Mouse (Mus musculus) adrenal gland, adult 8-10 months (tissue): ENCODE data around the gene Mrpl55. TPM values are rescaled to one million over a fixed set of nuclear protein-coding genes. Genes with fewer than 3 reads are reported as not detected.

Source experiments
- DNase-seq: peaks from one replicate; pipeline ENCODE4 v3.0.0; 2022
- total RNA-seq, 4 experiments: library from RNA; stranded (reverse); gene quantifications; 2 replicates each; pipeline ENCODE4 v1.2.4; 2022

The Mrpl55 gene
- 10 to 100 TPM; 46.0 to 53.6 (median 47.1) TPM for total RNA-seq

- peak; percentile 87 for DNase-seq
Observed at GRCm38 (mm10) chr11:59202081-59202995, at the start of gene Mrpl55. Gene Mrpl55, plus strand, starts transcription at chr11:59202486.

GRCm38 (mm10) chr11:59154220-59154619 is 48.1 kb upstream of the Mrpl55 start:
- peak; percentile 51 for DNase-seq

DNA sequence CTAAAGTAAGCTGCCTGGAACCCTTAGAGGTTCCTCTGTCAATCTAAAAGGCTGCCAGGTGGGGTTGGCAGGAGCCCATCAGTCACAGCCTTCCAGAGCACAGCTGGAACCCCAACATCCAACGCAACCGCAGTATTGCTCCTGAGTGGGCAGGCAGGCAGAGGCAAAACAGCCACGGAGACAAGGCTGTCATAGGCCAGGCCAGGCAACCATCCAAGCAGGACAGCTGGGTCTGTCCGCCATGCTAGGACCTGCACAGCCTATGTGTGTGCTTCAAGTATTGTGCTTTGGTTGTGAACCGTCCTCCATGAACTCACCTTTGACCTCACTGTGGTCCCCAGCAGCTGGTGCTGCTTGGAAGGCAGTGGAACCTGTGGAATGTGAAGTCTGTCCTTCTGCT is 46.4 kb upstream of the Mrpl55 start:
- DNase-seq, result no peak

DNA sequence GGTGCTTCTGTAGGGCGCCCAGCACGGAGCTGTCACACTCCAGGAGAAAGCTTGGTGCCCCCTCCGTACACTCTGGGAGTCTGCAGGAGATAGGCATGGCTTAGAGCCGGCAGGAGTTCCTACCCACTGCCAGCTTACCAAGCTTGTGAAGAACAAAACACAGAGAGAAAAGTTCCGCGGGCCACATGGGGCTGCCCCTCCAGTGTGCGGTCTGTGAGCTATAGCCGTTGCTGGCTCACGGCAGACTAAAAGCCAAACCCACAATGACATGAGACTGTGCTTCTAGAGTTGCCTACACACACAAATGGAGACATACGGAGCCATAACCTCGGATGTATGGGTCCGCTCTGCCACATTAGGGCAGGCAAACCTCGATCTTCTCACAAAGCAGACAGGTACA is 43.2 kb upstream of the Mrpl55 start:
- no peak for DNase-seq

DNA sequence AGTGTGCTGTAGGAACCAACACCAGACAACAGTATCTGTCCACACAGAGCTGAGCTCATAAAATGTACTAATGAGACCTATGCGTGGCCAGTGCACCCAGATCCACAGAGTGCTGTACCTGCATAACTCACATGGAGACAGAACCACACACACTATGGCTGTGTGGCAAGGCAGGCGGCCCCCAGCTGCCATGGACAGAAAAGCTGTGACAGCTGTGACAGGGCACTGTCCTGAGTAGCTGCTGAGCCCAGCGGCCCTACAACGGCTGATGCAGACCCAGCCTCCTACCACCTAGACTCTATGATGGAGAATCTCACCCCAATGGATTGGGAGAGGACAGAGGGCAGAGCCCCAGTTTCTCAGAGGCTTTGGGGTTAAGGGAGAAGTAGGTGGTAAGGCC is 42.7 kb upstream of the Mrpl55 start:
- no peak for DNase-seq

DNA sequence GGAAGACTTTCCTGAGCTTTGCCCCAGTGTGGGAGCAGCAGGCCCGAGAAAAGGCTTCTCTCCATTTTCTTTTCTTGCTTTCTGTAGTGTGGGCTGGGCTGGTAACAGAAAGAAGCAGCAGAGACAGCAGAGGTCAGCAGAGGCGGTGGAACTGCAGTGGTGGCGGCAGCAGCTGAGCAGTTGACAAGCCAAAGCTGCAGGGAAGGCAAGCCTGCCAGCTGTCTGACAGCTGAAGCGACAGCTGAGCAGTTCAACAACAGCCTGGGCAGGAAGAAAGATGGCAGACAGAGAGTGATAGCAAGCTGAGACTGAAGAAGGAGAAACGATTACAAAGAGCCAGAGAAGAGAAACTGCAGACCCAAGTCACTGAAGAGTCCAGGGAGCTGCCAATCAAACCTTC is 40.9 kb upstream of the Mrpl55 start:
- no peak for DNase-seq

DNA sequence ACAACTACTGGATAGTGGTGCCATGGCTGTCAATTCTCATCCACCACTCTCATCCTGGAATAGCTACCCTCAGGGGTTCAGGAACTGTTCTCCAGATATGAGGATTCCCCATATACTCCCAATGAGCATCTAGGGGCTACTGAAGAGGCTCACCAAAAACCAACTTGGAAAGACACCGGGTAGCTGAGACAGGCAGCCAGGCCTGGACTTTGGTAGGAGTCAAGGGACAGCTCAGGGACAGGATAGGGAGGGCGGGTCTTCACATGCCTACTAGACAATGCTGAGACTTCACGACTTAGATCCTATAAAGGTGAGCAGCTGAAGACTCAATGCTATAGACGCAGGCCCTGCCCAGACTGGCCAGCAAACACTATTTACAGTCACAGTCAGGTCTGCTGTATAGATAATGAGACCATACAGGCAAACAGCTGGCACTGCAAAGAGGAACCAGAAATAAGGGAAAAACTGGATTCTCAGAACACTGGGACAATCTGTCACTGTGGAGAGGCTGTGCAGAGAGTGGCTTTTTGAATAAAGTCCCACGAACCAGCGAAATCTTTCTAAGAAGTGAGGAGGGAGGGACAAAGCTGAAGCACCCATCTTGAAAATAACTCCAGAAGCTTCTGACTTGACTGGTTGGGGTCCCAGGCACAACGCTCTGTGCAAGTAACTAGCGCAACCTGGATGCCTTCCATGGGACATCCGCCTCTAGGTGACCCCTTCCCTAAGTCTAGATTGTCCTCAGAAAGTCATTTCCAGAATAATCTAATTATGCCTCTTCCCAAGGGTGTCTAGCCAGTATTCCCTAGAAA is 39.6 kb upstream of the Mrpl55 start:
- no peak for DNase-seq

GRCm38 (mm10) chr11:59163255-59164236 is 38.7 kb upstream of the Mrpl55 start, which contains the start of gene Iba57:
Gene Iba57, minus strand, starts transcription at chr11:59163739.
- DNase-seq, result peak; percentile 99

GRCm38 (mm10) chr11:59164384-59164783 is 37.9 kb upstream of the Mrpl55 start:
- DNase-seq, result no peak

DNA sequence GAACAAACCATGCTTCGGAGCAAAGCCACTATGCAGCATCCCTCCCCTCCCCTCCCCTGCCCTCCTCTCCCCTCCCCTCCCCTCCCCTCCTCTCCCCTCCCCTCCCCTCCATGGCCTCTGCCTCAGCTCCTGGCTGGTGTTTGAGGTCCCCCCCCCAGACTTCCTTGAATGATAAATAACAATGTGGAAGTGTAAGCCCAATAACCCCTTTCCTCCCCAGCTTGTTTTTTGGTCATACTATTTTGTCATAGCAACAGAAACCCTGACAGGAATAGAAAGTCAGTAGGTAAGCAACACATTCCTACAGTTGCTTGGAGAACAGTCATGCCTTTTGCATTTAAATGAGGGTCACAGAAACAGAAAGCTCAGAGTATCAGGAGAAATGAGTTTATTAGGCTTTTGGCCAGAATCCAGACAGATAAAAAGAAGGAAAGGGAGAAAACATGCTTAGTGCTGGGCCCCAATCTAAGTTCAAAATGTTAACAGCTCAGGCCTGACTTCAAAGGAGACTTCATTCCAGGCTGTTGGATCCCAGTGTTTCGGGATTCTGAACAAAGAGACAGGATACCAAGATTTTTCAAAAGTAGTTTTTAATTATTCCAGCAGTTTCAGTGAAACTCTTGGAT is 36.6 kb upstream of the Mrpl55 start:
- DNase-seq, result no peak

GRCm38 (mm10) chr11:59169807-59170206 is 32.5 kb upstream of the Mrpl55 start:
- no peak for DNase-seq

- no peak for DNase-seq
Observed at GRCm38 (mm10) chr11:59170549-59170948, 31.7 kb upstream of the Mrpl55 start.

DNA sequence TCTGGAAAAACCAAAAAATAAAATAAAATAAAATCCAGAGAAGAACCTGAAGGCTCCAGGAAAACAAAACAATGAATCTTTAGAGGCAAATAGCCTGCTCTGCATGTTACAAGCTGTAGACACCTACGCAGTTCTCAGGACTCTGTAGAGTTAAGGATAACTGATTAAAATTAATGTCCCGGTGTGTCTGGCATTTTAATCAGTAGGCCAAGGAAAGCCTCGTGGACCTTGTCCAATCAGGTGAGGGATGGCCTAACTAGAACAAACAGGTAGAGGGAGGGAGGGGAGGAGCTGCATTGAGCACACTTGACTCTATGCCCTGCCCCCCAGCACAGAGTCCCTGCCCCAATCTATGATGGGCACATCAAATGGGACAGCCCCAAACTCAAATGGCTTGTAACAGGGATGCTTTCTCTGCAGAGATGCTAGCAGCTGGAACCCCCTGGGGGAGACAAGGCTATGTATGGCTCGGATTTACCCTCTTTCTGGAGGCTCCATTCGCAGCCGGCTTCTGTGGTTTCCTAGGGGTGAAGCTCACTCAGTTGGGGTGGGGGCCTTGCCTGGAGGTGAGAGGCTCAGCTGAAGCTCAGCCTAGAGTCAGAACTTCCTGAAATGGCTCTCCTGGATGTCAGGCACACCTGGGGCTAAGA is 28.0 kb upstream of the Mrpl55 start:
- DNase-seq, result no peak

DNA sequence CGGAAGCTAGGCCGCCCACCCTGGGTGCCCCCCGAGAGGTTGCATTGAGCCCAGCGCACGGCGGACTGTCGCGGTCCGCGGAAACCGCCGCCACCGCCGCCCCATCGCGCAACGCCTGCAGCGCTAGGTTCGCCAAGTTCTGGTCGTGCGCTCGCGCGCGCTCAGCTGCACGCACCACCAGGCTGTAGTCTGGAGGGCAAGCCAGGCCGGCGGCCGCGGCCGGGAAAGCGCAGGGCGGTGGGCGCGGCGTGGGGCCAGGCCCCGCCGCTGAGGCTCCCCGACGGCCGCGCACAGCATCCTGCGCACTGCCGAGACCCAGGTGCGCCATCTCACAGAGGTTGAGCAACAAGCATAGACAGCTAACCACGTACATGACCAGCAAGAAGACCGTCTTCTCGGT is 25.8 kb upstream of the Mrpl55 start:
- DNase-seq, result no peak

GRCm38 (mm10) chr11:59176921-59177320 is 25.4 kb upstream of the Mrpl55 start:
- DNase-seq, result no peak

GRCm38 (mm10) chr11:59182864-59183331 is 19.4 kb upstream of the Mrpl55 start, which contains the start of gene Gjc2:
Gene Gjc2, minus strand, starts transcription at chr11:59183213.
- peak; percentile 38 for DNase-seq

DNA sequence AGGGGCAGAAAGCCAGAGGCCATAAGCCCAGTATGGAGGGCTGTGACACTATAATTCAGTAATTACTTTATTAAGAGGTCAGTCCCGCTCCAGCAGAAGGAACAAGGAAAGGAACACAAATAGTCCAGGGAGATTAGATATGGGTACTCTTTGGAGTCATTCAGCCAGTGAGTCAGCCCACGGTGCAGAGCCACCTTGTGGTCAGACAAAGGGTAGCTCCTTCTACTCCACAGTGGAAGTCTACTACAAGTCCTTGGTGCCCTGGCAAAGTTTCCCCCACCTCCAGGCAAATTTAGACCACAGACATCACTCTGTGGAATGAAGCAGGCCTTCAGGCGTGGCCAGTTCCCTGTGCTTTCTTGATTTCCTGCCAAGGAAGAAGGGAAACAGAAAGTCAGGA is 18.5 kb upstream of the Mrpl55 start:
- peak; percentile 40 for DNase-seq

DNA sequence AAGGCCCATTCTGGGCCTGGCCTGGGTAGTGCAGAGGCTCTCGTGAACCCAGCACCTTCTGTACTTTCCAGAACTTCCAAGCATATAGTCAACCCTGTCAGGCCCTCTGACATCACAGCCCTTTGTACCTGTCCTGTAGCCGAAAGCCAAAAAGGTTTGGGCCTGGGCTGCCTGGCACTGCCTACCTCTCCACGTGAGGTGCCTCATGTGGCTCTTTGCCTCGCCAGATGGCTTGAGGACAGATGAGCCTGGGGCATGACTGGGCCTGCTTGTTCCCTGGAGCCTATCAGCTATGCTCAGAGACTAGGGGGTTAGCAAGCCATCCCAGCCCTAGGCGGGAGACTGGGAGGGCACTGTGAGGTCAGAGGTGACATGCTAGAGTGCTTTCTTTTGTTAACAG is 16.8 kb upstream of the Mrpl55 start:
- DNase-seq, result no peak

DNA sequence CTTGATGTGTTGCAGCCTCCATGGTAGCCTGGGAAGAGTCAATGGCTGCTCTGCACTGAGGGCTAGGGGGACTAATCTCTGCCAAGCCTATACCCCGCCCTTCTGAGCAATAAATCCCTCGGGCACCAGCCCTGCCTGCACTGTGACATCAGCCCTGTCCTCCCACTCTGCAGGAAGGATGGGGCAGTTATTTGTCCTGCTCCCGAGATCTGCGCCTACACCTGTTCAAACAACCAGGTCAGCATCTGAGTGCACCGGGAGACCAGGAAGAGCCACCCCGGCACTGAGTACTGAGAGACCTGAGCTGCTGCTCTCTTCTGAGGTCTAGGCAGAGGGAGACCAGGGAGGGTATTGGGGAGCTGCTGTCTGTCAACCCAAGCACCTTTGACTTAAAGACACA is 14.6 kb upstream of the Mrpl55 start:
- no peak for DNase-seq

GRCm38 (mm10) chr11:59191231-59192058 is 10.8 kb upstream of the Mrpl55 start:
- DNase-seq, result peak; percentile 92
